Mouse (Mus musculus) hindbrain, postnatal 0 days (tissue): ENCODE results near the gene Kcnq1. TPM values are rescaled to one million over a fixed set of nuclear protein-coding genes. Genes with fewer than 3 reads are reported as not detected.

Source experiments
- ATAC-seq: fragments of 200-750 bp; cut with Nextera tagmentation; 2 replicates; pipeline ENCODE4 v1.8.0; 2017; ENCODE audit warnings: mild to moderate bottlenecking, moderate TSS enrichment, moderate library complexity
- DNase-seq: peaks from one replicate; pipeline ENCODE4 v3.0.0-alpha.2; 2015; ENCODE audit warnings: low spot score
- H3K27ac ChIP-seq: fragments of 300-500 bp; sonication (generic); 2 replicates; pipeline ENCODE4 v1.5.1; 2014; ENCODE audit warnings: mild to moderate bottlenecking
- H3K27me3 ChIP-seq: fragments of 300-500 bp; sonication (generic); 2 replicates; pipeline ENCODE4 v1.6.1; 2014; ENCODE audit warnings: low read length, mixed read lengths; ENCODE audit not compliant: insufficient read depth
- H3K36me3 ChIP-seq: fragments of 300-500 bp; sonication (generic); 2 replicates; pipeline ENCODE4 v1.6.1; 2014; ENCODE audit warnings: low read length, mixed read lengths; ENCODE audit not compliant: insufficient read depth
- H3K4me1 ChIP-seq: fragments of 300-500 bp; sonication (generic); 2 replicates; pipeline ENCODE4 v1.6.1; 2014; ENCODE audit warnings: antibody characterized with exemption, low read length, mixed read lengths; ENCODE audit not compliant: insufficient read depth
- H3K4me2 ChIP-seq: fragments of 300-500 bp; sonication (generic); 2 replicates; pipeline ENCODE4 v1.6.1; 2014; ENCODE audit warnings: low read depth, mild to moderate bottlenecking, low read length, moderate library complexity, mixed read lengths
- H3K4me3 ChIP-seq: fragments of 300-500 bp; sonication (generic); 2 replicates; pipeline ENCODE4 v1.5.1; 2014; ENCODE audit warnings: low read length
- H3K9ac ChIP-seq: fragments of 300-500 bp; sonication (generic); replicated peaks from 2 replicates; pipeline ENCODE4 v1.6.1; 2014; ENCODE audit warnings: mild to moderate bottlenecking, low read length, moderate library complexity, mixed read lengths
- H3K9me3 ChIP-seq: fragments of 300-500 bp; sonication (generic); 2 replicates; pipeline ENCODE4 v1.6.1; 2016; ENCODE audit warnings: low read length, mixed read lengths
- CTCF ChIP-seq: IDR thresholded peaks from 2 replicates; pipeline ENCODE4 v1.5.1; 2016; ENCODE audit warnings: antibody characterized with exemption, control low read depth, low read depth
- WGBS: fragments of 180-500 bp; shearing (Covaris S2); extraction: QIAGEN DNeasy Blood & Tissue Kit; methylation state at CpG from one replicate; pipeline ENCODE4 v1.1.7; 2014; 5-methylcytosine and 5-hydroxymethylcytosine counted together
- polyA plus RNA-seq: library from polyadenylated mRNA; unstranded; fragments of >200 nt; fragmentation: Nextera tagmentation; extraction: Ambion mirVana; gene quantifications from 2 replicates; pipeline ENCODE4 v1.2.1, GENCODE M21; 2015
- total RNA-seq: library from RNA; depleted of rRNA; stranded (reverse); fragments of >200 nt; gene quantifications from 2 replicates; pipeline ENCODE4 v1.2.3, GENCODE M21; 2014

Gene Kcnq1
- total and polyA plus RNA-seq, 2 experiments from 2014 or later, result 1.4 to 1.9 TPM

DNA sequence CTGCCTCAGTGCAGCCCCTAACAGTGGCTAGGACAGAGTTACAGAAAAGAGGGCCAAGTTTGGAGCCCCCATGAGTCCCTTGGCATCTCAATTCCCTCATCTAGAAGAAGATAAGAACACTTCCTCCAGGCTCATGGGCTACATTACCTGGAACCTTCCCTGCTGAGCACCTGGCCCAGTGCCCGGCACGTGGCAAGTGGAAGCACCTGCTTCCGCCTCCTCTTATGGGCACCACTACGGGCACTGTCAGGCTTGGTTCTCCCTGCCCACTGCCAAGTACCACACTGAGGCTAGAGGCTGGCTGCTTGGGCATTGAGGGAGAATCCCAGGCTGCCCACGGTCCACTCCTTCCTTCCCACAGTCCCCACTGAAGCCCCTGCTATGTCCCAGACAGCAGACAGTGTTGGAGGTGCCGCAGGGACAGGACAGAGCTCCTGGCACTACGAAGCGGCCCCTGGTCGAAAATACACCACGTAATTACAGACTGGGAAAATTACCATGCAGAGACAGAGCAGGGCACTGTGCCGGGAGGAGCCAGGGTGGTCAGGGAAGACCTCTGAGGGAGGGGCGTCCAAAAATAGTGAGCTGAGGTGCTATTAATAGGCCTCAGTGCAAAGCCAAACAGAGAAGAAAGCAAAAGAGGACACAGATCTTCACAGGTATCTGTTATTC, 284.3 kb downstream of the Kcnq1 start:
- TF ChIP-seq CTCF, result no peak
- no peaks in the 10 kb centered on the region for H3K27me3 ChIP-seq
- no peaks in the 10 kb centered on the region for H3K36me3 ChIP-seq
- H3K4me3 ChIP-seq, result no peak overlapping the region
- no peak overlapping the region for H3K4me2 ChIP-seq
- 0 out of 2 replicates have a peak overlapping the region, but pooled peaks have one; percentile 41 for H3K27ac ChIP-seq
- 62% methylated on average over 12 of the region's 12 CpGs for WGBS
- peaks cover 15% of the 10 kb centered on the region; the same call in 1 of the 2 replicates for H3K4me1 ChIP-seq
- peak; percentile 59 for DNase-seq
- peak; percentile 37; the same call in 1 of the 2 replicates for ATAC-seq
- no peaks in the 10 kb centered on the region for H3K9me3 ChIP-seq
- no peak overlapping the region for H3K9ac ChIP-seq

- Histone ChIP-seq H3K9me3 (no peaks in the 10 kb centered on the region), H3K27ac (no peak overlapping the region), H3K27me3 (no peaks in the 10 kb centered on the region), H3K4me2 (no peak overlapping the region), H3K36me3 (no peaks in the 10 kb centered on the region), H3K9ac (no peak overlapping the region), H3K4me1 (0 out of 2 replicates have a peak, but pooled peaks cover 2% of the 10 kb centered on the region), H3K4me3 (no peak overlapping the region)
- TF ChIP-seq CTCF, result no peak
- WGBS, result 75% methylated on average over 9 of the region's 9 CpGs
- DNase-seq (no peak), ATAC-seq (no peak)
Measured at GRCm38 (mm10) chr7:143395113-143395563, 289.0 kb downstream of the Kcnq1 start.

DNA sequence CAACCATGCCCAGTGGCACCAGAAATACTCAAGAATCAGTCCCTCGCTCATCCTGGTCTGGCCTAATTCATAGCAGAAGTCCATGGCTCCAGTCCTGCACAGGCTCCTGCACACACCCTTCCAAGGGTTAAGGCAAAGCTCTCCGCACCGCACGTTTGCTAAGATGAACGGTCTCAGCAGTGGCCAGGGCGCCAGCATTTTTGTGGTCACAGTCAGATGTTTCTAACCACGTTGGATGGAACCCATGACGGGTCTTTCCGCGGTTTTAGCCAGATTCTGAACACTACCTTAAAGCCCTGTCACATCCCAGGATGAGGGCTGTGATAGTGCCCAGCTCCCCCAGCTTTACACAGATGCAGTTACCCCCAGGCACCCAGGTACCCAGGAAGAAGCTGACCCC, 293.6 kb downstream of the Kcnq1 start:
- no peak overlapping the region for H3K9ac ChIP-seq
- H3K27me3 ChIP-seq, result no peaks in the 10 kb centered on the region
- ATAC-seq, result no peak
- H3K27ac ChIP-seq, result no peak overlapping the region
- no peak for TF ChIP-seq CTCF
- H3K4me2 ChIP-seq, result no peak overlapping the region
- no peaks in the 10 kb centered on the region for H3K4me1 ChIP-seq
- H3K9me3 ChIP-seq, result no peaks in the 10 kb centered on the region
- WGBS, result 86% methylated on average over 10 of the region's 10 CpGs
- H3K36me3 ChIP-seq, result no peaks in the 10 kb centered on the region
- H3K4me3 ChIP-seq, result no peak overlapping the region
- no peak for DNase-seq

DNA sequence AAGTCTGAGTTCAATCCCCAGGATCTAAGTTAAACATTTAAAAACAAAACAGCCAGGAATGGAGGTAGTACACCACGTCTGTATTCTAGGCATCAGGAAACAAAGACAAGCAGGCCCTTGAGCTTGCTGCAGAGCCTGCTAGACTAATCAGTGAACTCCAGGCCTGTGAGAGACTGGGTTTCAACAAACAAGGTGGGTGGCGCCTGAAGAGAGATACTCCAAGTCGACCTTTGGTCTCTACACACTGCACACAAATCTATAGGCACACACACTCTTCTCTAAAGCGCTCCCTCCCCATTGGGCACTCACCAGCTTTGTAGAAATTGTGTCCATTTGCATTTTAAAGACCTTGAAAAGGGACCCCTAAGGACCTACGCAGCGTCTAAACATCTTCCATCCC, 294.4 kb downstream of the Kcnq1 start:
- ATAC-seq (no peak), DNase-seq (no peak)
- H3K36me3 ChIP-seq, result no peaks in the 10 kb centered on the region
- TF ChIP-seq CTCF, result no peak
- no peak overlapping the region for H3K9ac ChIP-seq
- H3K9me3 ChIP-seq, result no peaks in the 10 kb centered on the region
- 34% methylated on average over 6 of the region's 6 CpGs for WGBS
- H3K4me3 ChIP-seq, result no peak overlapping the region
- no peak overlapping the region for H3K4me2 ChIP-seq
- no peaks in the 10 kb centered on the region for H3K4me1 ChIP-seq
- no peak overlapping the region for H3K27ac ChIP-seq
- no peaks in the 10 kb centered on the region for H3K27me3 ChIP-seq

DNA sequence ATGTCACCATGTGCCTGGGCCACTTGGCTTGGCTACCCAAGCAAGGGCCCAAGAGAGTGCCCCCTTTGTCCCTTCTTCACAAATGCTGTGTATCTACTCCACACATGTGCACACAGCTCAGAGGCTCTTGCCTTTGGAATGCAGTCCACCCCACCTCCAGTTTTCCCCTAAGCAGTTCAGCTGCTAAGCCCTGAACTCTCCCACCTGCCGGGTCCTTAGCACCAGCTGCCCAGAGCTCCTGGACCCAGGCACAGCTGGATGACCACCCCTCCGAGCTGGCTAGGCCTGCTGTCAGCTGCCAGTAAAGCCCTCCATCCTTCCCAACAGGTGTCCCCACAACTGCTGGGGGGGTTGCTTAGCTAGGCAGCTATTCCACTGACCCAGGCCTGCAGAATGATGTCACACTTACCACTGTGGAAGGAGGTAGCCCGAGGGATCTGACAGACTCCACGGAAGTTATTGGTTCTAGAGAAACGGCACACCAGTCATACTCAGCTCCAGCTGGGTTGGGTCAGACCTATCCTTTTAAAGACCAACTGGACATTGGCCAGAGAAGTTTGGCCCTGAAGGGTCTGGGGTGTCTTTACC, 295.4 kb downstream of the Kcnq1 start:
- no peak for DNase-seq
- 75% methylated on average over 5 of the region's 5 CpGs for WGBS
- H3K4me2 ChIP-seq, result no peak overlapping the region

GRCm38 (mm10) chr7:143404296-143404695, 298.1 kb downstream of the Kcnq1 start:
- Histone ChIP-seq H3K27ac (no peak overlapping the region), H3K4me3 (no peak overlapping the region), H3K4me2 (no peak overlapping the region), H3K9ac (no peak overlapping the region), H3K27me3 (no peaks in the 10 kb centered on the region), H3K4me1 (0 out of 2 replicates have a peak, but pooled peaks cover 3% of the 10 kb centered on the region), H3K9me3 (no peaks in the 10 kb centered on the region), H3K36me3 (no peaks in the 10 kb centered on the region)
- 92% methylated on average over 6 of the region's 6 CpGs for whole genome bisulfite sequencing
- DNase-seq, result no peak
- ATAC-seq, result no peak
- no peak for TF ChIP-seq CTCF

More for the DNA sequence above, 295.4 kb downstream of the Kcnq1 start:
- Histone ChIP-seq H3K27ac (no peak overlapping the region), H3K9ac (no peak overlapping the region), H3K27me3 (no peaks in the 10 kb centered on the region), H3K4me1 (no peaks in the 10 kb centered on the region), H3K36me3 (no peaks in the 10 kb centered on the region), H3K9me3 (no peaks in the 10 kb centered on the region), H3K4me3 (no peak overlapping the region)
- no peak for TF ChIP-seq CTCF
- no peak for ATAC-seq
